In genomic region chr14:79277922-79278321, GRCm38 (mm10) we compare ENCODE assay signal across 17 mouse cellular contexts. TPM values are rescaled to one million over a fixed set of nuclear protein-coding genes. Genes with fewer than 3 reads are reported as not detected.
DNase-seq lines count a peak whose midpoint lies in the region; ATAC-seq and TF ChIP-seq lines count a peak whose summit lies in the region.
"Had no signal": no experiment of that assay in that cellular context is flagged by ENCODE, and none has a peak within 500 bp of the region (broad histone marks: within the 10 kb centered on the region; RNA-seq: fewer than 3 reads in every experiment).

No protein-coding gene starts in this region.

- DNase-seq in adrenal gland, adult 2 months = peak; percentile 69
- no peak for DNase-seq in adrenal gland, adult 18-20 months (ENCODE audit: low spot score in 2 of 2)
- no peak for DNase-seq in left cerebral cortex, adult 2 months (ENCODE audit: extremely low spot score in 1 of 2, low spot score in 2 of 2)
- no peak for DNase-seq in left cerebral cortex, postnatal 14 days (ENCODE audit: low spot score in 2 of 2)
- DNase-seq in kidney, postnatal 25 days = peak; percentile 67 to 85
- no peak for DNase-seq in right cerebral cortex, adult 18-20 months
- no peak for DNase-seq in layer of hippocampus, postnatal 14 days (ENCODE audit: low spot score in 2 of 2)
- DNase-seq: cerebellum, adult 8-10 months; forebrain, postnatal 0 days; layer of hippocampus, adult 9-11 months; lung, adult 2 months had no signal

- no peak for ATAC-seq in heart, embryonic 13.5 days (ENCODE audit: extremely low read depth, insufficient number of reproducible peaks, low FRiP score, low TSS enrichment)
- ATAC-seq: forebrain, postnatal 0 days had no signal

- H3K9me3 ChIP-seq in heart, embryonic 13.5 days = no peaks in the 10 kb centered on the region

- H3K36me3 ChIP-seq in heart, embryonic 13.5 days = no peaks in the 10 kb centered on the region

- H3K4me1 ChIP-seq in heart, embryonic 13.5 days = peaks cover 33% of the 10 kb centered on the region

- H3K9ac ChIP-seq in heart, embryonic 13.5 days = peak overlapping the region; percentile 16; the same call in 1 of the 2 replicates
- H3K9ac ChIP-seq: forebrain, postnatal 0 days had no signal

- H3K4me3 ChIP-seq in left cerebral cortex, adult 2 months = no peak overlapping the region
- H3K4me3 ChIP-seq in heart, embryonic 13.5 days = no peak overlapping the region

- peak overlapping the region; percentile 12; the same call in 1 of the 2 replicates for H3K27ac ChIP-seq in left cerebral cortex, adult 2 months
- H3K27ac ChIP-seq in heart, embryonic 13.5 days (replicated peaks) = no peak overlapping the region

- H3K27me3 ChIP-seq in heart, embryonic 13.5 days (replicated peaks) = no peaks in the 10 kb centered on the region

- no peak for TF ChIP-seq CTCF in left cerebral cortex, adult 2 months (IDR thresholded peaks at IDR 0.05)

- no peak overlapping the region for H3K4me2 ChIP-seq in heart, embryonic 13.5 days

- WGBS in heart, embryonic 13.5 days = 32% methylated on average over 7 of the region's 7 CpGs

- intact Hi-C loops in left cerebral cortex, adult 2 months (cut with DNase I) = no loop called here
- intact Hi-C loops in left cerebral cortex, postnatal 14 days (cut with DNase I) = no loop called here

RNA-seq across cellular contexts. Expression of gene Rgcc, which starts 23.5 kb away (rescaled TPM):
- 100 to 1,000 TPM; 131 to 254 TPM for total RNA-seq in adrenal gland, adult 2 months (2021)
- polyA plus RNA-seq in adrenal gland, adult 2 months (2012; rRNA removed) = 1,050 and 1,217 TPM in 2 replicates
- 100 to 1,000 TPM; 152 to 273 TPM for total RNA-seq in adrenal gland, adult 18-20 months (2021)
- total RNA-seq in left cerebral cortex, adult 2 months (2021) = 10 to 100 TPM; 33.6 to 44.5 TPM
- total RNA-seq in left cerebral cortex, postnatal 14 days (2021) = 10 to 100 TPM; 42.7 to 43.2 TPM
- polyA plus RNA-seq in heart, embryonic 13.5 days (2015; fragmentation: Nextera tagmentation; extraction: Ambion mirVana) = 12.6 and 22.5 TPM in 2 replicates
- 10 to 100 TPM; 38.5 to 49.0 TPM for total RNA-seq in layer of hippocampus, postnatal 14 days (2021)

RNA-seq across cellular contexts. Expression of gene Zfp957, which starts 30.8 kb away (rescaled TPM):
- not detected for total RNA-seq in adrenal gland, adult 2 months (2021)
- polyA plus RNA-seq in adrenal gland, adult 2 months (2012; rRNA removed) = not detected in 2 replicates
- not detected for total RNA-seq in adrenal gland, adult 18-20 months (2021)
- total RNA-seq in left cerebral cortex, adult 2 months (2021) = not detected
- not detected for total RNA-seq in left cerebral cortex, postnatal 14 days (2021)
- not detected in 2 replicates for polyA plus RNA-seq in heart, embryonic 13.5 days (2015; fragmentation: Nextera tagmentation; extraction: Ambion mirVana)
- total RNA-seq in layer of hippocampus, postnatal 14 days (2021) = not detected
- total RNA-seq: forebrain, postnatal 0 days; megakaryocyte-erythroid progenitor cell, adult 5-6 weeks had no signal
- polyA plus RNA-seq: embryonic facial prominence, embryonic 14.5 days; forebrain, postnatal 0 days; hindbrain, embryonic 11.5 days; limb, embryonic 11.5 days; lung, adult 2 months; stomach, embryonic 14.5 days had no signal

Comparison
In these comparisons a context has a peak if more than half of its experiments do, and no peak if none do; other contexts are left out.
1. DNase-seq: peak in adrenal gland, adult 2 months (single experiment) and kidney, postnatal 25 days (2 of 2); none in adrenal gland, adult 18-20 months (0 of 2), left cerebral cortex, adult 2 months (0 of 2), left cerebral cortex, postnatal 14 days (0 of 2), right cerebral cortex, adult 18-20 months (single experiment) and layer of hippocampus, postnatal 14 days (0 of 2).